Mouse (Mus musculus) megakaryocyte, adult 5-6 weeks (primary cell): Measurements from ENCODE around the gene Elmo1. TPM values are rescaled to one million over a fixed set of nuclear protein-coding genes. Genes with fewer than 3 reads are reported as not detected.

ENCODE experiments used
- ATAC-seq: 2 replicates; pipeline ENCODE4 v1.8.0; 2016; ENCODE audit warnings: mild to moderate bottlenecking, inconsistent platforms; ENCODE audit not compliant: poor library complexity, severe bottlenecking
- total RNA-seq, 2 experiments: library from RNA; stranded (forward) in 1 of 2; stranded (reverse) in 1 of 2; fragments of 153-499, 151-499 nt in 1 of 2; fragments of 221-1000, 200-1000 nt in 1 of 2; gene quantifications; 2 replicates each; pipeline versions ENCODE4 v1.2.3 to v1.2.4; 2015 to 2017

Elmo1 gene
- total RNA-seq, 2 experiments from 2014 or later = 37.1 to 81.4 TPM

DNA sequence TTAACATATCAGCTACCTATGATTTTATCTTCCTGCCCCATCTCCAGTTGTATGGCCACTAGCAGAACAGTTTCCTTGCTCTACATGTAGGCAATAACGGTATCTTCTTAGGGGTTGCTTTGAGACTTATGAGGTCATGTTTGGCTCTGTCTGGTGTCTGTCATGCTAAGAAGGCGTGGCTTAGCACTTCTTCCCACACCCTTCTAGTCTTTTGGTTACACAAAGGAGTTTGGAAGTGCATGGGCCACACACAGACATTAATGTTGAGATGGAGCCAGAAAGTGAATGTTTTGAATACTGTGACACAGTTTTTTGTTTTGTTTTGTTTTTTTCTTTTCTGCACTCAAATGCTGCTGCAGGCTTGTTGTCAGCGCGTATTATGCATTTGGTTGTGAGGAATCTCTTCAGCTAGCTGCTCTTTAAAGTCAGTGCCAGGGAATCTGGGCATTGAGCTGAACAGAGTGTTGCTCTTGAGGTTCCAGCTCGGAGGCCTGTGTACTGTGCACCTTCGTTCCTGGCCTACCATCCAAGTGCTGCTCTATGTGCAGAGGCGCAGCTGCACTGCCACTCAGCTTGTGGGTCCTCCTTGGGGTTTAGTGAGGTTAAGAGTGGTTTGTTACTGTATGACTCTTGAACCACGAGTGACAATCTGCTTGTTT lies 31.1 kb downstream of the Elmo1 start:
- no peak for ATAC-seq

DNA sequence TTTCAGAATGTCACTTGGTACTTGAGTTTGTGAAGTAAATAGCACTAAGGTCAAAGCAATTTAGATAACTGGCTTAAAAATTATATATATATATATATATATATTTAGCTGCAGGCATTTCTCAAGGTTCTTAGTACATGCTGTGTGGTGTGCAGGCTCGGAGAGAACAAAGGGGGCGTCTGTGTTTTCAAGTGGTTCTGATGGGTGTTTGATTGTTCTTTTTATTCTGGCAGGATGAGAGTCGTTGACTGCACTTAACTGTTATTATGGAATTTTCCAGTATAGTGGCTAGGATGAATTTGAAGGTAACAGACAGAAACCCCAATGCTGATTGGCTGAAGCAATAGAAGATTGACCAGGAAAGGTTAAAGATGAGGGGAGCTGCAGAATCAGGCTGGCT lies 33.6 kb downstream of the Elmo1 start:
- no peak for ATAC-seq

DNA sequence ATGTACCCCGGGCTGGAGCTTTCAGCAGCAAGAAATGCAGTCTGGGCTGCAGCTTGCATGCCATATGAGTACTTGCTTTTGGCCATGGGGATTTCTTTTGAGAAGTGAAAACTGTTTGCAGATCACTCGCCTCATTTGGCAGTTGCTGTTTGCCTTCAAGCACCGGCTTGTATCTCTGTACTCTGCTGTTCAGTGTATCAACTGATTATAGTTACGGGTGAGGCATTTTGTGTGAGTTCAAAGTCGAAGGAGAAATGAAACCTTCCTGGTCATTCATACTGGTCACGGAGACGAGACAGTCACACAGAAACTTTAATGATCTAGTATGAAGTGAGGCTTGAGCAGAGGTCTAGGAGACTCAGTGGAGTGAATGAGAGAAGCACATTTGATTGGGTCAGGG lies 34.6 kb downstream of the Elmo1 start:
- 0 out of 2 replicates have a peak, but pooled peaks have one; percentile 2 for ATAC-seq

DNA sequence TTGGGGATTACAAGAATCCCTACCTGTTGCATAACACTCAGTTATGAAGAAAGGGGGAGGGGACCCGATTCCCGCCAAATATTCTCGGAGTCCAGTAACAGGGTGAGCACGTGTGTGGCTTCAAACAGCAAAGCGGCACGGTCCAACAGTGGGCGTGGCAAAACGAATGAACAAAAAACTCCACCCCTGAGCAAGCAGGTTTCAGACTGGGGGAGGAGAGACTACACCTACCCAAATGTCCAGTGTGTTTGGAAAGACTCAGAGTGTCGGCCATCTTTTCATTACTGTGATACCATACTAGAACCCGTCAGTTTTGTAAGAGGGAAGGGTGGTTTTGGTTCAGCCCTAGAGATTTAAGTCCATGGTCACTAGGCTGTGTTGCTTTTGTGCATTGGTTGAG lies 35.4 kb downstream of the Elmo1 start:
- 0 out of 2 replicates have a peak, but pooled peaks have one; percentile 12 for ATAC-seq

DNA sequence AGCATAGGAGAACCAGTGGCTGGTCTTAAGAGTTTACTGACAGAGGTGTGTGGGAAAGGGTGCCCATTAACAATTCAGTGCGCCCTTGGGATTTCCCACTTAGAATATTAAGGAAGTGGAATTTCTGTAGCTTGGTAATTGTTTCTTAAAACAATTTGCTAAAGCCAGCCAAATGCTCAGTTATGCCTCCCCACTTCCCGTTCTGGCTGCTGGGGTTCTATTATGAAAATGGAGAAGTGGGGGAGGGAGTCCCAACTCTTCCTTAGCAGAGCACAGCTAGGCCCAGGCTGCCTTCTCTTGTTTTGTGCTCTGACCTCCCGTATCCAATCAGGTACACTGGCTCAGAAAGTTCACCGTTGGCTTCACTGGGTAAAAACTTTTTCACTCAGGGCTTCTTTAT lies 37.2 kb downstream of the Elmo1 start:
- ATAC-seq = peak; percentile 94

DNA sequence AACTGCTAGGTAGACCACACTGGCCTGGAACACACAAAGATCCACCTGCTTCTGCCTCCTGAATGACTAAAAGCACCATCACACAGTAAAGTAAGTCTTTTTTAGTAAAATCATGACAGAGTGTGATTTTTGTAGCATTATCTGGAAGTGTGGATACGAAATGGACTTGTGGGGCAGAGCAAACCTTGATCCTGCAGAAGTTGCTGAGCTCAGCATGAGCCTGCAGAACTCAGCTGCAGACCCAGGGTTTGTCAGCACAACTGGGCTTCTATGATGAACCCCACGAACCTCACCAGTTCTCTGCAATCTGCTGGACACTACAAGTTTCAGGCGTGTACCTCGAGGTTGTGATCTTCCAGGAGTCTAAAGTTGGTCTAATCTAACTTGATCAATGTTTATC lies 37.7 kb downstream of the Elmo1 start:
- ATAC-seq = no peak

DNA sequence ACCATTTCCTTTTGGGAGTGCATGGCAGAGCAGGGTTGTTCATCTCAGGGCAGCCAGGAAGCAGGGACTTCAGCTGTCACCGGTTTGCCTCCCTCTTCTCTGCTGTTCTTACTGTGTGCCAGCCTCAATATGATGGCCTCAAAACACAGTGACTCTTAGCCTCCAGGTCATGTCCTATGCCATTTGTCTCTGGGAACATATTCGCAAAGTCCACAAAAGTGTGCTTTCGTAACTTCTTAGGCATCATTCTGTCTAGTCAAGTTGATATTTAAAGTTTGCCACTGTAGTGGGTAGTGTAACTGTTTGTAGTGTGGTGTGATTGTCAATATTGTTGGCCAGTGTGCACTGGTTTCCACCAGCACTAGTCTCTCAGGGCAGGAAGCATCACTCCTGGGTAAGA lies 40.3 kb downstream of the Elmo1 start:
- ATAC-seq = no peak

DNA sequence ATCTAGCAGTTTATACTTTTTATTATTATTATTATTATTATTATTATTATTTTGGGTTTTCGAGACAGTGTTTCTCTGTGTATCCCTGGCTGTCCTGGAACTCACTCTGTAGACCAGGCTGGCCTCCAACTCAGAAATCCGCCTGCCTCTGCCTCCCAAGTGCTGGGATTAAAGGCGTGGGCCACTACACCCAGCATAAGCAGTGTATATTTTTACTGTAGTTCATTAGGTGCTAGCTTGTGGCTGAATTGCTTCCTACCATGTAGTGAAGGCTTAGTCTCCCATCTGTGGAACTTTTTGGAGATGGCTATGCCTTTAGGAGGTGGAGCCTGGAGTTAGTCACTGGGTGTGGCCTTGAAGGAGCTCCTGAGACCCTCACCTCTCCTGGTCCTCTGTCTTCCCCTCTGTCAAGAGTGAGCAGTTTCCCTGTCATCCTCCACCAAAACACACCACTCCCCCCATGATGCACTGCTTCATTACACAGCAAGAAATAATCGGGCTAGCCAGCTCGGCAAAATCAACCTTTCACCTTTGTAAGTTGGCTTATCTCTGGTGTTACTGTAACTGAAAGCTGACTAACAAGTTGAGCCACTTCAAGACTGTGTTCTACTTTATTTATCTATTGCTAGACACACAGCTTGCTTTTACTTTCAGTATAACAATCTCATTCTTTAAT lies 41.1 kb downstream of the Elmo1 start:
- ATAC-seq = no peak

DNA sequence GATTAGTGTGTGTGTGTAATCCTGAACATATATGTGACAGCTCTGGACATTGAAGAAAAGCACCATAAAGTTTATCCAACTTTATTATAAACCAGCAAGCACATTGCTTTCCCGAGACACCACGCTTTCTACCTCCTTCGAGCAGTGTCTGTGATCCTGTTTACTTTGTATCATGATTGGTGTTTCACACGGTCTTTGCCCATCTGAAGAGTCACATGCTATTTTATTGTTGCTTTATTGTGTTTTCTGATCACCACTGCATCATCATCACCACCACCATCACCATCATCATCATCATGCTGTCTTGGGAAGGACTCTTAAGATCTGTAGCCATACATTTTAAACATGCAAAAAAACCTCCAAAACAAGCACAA lies 41.6 kb downstream of the Elmo1 start:
- no peak for ATAC-seq

DNA sequence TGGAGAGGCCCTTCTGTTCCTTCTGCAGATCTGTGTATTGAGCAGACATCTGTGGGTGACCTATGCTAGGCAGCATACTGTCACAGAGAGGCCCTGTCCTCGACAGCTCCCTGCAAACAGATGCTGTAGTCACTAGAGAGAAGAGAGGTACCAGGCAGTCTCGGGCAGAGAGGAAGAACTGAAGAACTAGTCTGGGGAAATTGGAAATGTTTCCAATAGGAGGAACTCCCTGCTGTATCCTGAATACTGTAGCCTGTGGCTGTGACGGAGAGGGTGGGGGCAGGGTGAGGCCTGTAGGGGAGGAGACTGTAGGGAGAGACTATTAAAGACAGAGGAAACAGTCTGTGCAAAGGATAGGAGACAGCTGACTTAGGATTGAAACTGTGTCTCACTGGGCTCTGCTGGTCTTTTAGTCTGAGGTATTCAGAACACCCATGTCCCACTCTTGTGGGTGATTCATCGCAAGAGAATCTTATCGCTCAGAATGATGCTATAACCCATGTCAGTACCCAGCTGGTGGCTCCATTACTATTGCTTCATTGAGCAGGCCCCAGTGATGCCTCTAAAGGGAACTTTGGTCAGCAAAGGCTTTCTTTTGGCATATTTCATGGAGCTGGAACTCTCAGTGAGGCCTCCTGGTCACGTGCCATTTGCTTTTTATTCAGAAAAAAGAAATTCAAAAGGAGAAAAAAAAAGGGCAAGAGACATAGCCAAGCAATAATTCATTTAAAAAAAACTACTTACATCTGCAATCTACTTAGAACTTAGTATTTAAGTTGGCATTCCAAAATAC lies 43.4 kb downstream of the Elmo1 start:
- peak; percentile 32; the same call in 1 of the 2 replicates for ATAC-seq

DNA sequence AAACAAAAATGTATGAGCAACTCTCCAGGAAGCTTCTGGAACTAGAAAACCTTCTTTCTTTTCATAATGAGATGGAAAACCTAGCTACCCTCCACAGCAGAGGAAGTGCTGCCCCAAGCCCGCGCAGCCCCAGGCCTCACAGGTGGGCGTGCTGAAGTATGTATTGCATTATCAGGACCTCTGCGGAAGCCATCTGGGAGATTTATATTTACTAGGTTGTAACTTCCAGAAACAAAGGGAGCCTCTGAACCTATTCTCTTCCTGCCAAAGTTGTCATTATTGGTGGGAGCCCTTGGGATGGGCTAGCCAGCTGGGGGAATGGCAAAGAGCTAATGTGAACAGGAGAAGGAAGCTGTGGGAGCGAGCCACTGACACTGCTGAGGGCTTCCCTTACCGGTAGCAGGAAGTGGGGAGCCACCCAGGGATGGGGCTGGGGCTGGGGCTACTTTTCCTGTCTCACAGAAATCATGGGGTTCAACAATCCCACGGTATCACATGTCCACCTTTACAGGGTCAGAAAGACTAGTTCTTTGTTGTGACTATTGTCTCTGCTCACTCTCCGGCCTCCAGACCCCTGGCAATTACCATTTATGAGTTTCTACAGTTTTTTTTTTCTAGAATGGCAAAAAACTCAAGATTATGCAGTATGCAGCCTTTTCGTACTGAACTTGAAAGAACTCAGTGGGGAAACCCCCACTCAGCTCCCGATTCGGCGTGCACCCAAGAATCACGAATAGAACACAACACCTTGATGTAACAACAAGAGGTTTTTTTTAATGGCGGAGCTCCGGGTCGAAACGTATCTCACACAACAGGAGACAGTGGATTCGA lies 44.2 kb downstream of the Elmo1 start:
- peak; percentile 68 for ATAC-seq

DNA sequence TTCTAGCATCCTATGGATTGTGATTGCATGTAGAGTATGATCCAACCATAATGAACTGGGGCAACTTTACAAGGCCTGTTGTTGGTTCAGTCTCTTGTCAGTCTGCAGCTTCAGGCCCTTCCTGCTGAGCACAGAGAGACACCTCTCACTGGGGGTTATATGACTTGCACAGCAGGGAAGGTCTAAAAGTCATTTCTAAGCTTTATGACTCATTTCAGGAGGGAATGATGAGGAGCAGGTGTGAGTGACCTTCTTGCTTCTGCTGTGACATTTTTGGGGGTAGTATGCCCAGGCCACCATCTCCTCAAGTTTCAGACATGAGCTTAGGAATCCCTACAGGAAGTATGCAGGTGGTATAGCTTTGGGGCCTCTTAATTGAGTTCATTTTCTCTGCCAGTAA lies 46.4 kb downstream of the Elmo1 start:
- ATAC-seq = no peak

DNA sequence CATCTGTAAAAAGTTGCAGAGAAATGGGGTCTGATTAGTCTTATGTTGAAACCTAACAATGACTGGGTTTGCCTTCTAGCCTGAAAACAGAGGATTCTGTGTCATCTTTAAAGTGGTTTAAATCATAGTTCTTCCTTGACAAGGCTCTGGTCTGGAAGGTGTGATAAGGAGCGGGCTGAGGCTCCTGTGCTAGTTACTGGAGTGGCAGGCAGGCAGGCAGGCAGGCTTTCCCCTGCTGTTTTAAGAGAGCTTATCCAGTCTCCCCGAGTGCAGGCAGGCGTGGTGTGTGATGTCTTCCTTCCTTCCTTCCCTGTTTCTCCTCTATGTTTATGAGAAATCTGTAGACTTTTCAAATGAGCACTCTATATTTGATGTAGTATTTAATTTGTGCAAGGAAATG lies 48.1 kb downstream of the Elmo1 start:
- no peak for ATAC-seq

DNA sequence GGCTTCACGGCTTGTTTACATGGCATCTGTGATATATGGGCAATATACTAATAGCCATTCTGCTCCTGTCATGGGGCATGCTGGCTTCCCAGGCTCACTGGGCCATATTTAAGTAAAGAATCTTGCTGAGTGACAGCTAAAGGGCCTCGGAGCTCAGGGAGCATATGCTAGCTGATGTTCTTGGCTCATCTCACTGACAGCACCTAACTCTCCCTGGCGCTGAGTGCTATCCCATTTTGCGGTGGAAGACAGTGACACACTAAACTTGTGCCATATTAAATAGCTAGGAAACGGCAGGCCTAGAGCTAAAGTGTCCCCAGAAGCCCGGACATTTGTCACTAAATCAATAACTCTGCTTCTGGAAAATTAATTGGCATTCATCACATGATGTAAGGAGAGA lies 48.7 kb downstream of the Elmo1 start:
- no peak for ATAC-seq

DNA sequence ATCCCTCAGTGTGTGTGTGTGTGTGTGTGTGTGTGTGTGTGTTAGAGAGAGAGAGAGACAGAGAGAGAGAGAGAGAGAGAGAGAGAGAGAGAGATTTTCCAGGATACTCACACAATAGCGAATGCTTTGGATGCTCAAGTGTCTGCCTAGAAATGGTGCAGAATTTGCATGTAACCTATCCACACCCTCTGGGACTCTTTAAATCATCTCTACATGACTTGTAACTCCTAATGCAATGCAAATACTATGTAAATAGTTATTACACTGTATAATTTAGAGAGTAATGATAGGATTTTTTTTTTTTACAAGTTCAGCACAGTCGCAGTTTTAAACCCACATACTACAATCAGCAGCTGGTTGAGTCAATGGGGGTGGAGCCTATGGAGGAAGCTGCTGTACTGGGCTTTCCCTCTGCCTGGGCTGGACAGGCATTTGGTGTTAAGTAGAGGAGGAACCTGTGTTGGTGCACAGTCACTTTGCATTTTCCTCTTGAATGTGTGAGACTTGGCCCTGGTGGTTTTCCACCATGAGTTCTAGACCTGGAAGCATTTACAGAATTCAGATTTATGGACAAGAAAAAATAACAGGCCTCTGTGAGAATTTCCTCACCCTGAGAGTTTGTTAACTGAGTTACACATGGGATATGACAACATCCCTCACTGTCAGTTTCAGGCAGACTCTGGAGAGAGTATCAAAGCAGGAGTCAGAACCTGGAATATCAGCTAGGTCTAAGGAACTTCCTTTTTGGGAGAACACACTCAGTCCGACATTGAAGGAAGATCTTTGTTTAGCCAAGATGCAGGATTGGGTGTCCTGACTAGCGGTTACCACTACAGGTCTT lies 49.6 kb downstream of the Elmo1 start:
- ATAC-seq = peak; percentile 99

DNA sequence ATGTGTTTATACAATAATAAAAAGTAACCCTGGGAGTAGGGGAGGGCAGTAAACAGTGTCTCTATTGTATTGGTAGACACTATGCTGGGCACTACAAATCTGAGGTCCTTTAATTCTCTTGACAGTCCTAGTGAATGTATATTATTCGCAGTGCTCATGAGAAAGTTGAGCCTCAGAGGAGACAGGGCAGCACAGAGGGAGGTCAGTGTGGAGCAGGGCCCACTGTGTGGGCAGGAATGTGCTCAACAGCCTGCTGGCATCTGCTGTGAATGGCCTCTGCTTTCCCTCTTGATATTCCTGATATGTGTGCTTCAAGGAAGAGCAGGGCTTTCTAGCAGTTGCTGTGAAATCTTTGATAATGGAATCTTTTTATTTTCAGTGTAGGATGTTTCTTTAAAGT lies 52.2 kb downstream of the Elmo1 start:
- no peak for ATAC-seq

DNA sequence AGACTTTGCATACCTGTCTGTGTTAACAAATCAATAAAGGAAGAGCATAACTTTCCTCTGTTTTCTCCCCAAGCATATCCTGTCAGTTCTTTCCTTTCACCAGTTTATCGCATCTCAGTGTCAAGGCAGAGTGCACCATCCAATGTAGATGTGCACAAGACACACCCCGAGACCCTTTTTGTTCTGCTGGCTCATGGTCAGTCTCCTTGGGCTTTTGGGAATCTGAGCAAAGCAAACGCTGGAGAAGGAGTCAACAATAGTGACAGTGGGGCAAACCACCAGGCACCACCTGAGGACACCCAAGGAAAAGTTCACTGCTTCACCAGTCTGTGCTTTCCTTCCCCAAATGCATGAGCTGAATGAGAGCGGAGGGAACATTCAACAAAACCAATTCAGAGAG lies 56.5 kb downstream of the Elmo1 start:
- no peak for ATAC-seq

DNA sequence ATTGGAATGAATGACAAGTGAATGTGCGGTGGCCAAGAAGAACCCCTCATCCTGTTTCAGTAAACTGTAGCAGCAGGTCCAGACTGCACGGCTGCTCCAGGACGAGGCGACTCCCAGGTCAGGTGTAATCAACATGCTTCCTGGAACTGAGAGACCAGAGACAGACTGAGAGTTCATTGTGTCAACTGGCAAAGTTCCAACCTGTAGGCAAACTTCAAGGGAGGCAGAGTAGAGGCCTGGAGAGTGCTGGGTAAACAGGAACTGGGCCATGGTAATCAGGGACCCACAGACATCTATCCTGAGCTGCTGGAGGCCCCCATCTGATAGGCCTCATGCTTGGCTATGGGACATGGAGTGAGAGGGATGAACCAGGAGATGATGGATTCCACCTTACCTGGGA lies 57.3 kb downstream of the Elmo1 start:
- no peak for ATAC-seq

DNA sequence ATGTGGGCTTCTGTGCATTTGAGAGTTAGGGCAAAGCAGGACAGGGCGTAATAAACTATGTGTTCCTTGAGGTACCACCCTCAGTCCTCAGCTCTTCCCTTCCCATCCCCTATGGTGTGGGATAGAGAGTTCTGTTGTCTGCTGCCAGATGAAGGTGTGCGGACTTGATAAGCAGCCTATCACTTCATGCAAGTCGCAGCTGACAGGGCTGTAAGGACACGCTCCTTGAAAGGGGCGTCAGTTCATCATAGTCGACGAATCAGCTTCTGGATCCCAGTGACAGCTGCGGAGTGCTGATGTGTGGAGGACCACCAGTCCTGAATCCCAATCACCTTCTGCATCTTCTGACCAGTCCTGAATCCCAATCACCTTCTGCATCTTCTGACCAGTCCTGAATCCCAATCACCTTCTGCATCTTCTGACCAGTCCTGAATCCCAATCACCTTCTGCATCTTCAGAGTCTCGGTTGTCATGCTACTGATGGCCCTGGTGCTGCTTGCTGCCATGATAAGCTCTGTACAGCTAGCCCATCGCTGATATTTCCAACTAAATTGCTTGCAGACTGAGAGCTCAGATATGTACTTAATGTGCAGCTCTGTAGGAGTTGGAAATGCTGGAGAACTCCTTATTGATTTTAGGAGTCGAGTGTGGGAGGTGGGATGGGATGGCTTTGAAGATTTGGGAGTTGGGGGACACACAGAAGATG lies 59.9 kb downstream of the Elmo1 start:
- ATAC-seq = no peak
